Mouse (Mus musculus) thymus, adult 2 months (tissue): Measurements from ENCODE around the gene Cym. TPM values are rescaled to one million over a fixed set of nuclear protein-coding genes. Genes with fewer than 3 reads are reported as not detected.

Experiments
- DNase-seq: peaks from one replicate; pipeline ENCODE4 v3.0.0; 2021
- H3K27ac ChIP-seq: fragments of 200-500 bp; 2 replicates; pipeline ENCODE4 v1.5.1; 2012; ENCODE audit warnings: low read length, control low read depth; ENCODE audit not compliant: control insufficient read depth, insufficient read depth
- H3K27me3 ChIP-seq: fragments of 200-500 bp; 2 replicates; pipeline ENCODE4 v1.6.1; 2012; ENCODE audit warnings: mild to moderate bottlenecking, low read length, moderate library complexity, mixed read lengths; ENCODE audit not compliant: control insufficient read depth, insufficient read depth
- H3K36me3 ChIP-seq: fragments of 200-500 bp; 2 replicates; pipeline ENCODE4 v1.6.1; 2012; ENCODE audit warnings: mild to moderate bottlenecking, low read length, moderate library complexity; ENCODE audit not compliant: control insufficient read depth, insufficient read depth
- H3K4me1 ChIP-seq: fragments of 200-500 bp; replicated peaks from 2 replicates; pipeline ENCODE4 v1.6.1; 2012; ENCODE audit warnings: low read length; ENCODE audit not compliant: control insufficient read depth, insufficient read depth
- H3K4me3 ChIP-seq: fragments of 200-500 bp; 2 replicates; pipeline ENCODE4 v1.5.1; 2012; ENCODE audit warnings: mild to moderate bottlenecking, low read length, control low read depth, moderate library complexity; ENCODE audit not compliant: control insufficient read depth, insufficient read depth
- CTCF ChIP-seq: fragments of 200-500 bp; IDR thresholded peaks from 2 replicates; pipeline ENCODE4 v1.5.1; 2012; ENCODE audit warnings: mild to moderate bottlenecking, control low read depth, low read length, moderate library complexity, borderline replicate concordance; ENCODE audit not compliant: control insufficient read depth, poor library complexity, insufficient read depth; ENCODE audit errors: extremely low read depth
- POLR2A ChIP-seq: fragments of 200-500 bp; IDR thresholded peaks from 2 replicates; pipeline ENCODE4 v1.6.1; 2012; ENCODE audit warnings: mild to moderate bottlenecking, low read length, control low read depth, moderate library complexity; ENCODE audit not compliant: control insufficient read depth, poor library complexity, insufficient read depth; ENCODE audit errors: extremely low read depth
- WGBS: fragments of 180-500 bp; shearing (Covaris S2); methylation state at CpG from one replicate; pipeline ENCODE4 v1.1.7; 2018; 5-methylcytosine and 5-hydroxymethylcytosine counted together
- polyA plus RNA-seq: library from polyadenylated mRNA; depleted of rRNA; stranded (reverse); fragments of >200 nt; gene quantifications from 2 replicates; pipeline ENCODE4 v1.2.3, GENCODE M21; 2012

Cym gene
- polyA plus RNA-seq, 1 experiment = 0.85 TPM

DNA sequence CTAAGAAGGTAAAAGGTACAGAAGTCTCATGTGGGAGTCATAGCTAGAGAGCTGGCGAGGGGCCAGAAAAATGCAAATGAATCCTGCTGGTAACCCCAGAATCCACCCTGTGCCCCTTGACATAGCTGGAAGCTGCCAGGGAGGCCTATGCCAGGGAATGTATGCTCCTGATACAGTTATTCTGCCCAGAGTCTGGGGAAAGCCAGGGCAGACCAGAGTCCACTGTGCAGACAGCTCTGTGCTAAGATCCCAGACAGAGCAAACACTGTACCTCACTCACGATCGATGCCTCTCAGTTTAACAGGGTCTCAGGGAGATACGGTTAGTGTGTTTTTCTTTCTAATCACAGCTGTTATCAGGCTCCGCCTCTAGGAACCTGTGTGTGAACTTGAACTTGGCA is 8.3 kb upstream of the Cym start:
- Histone ChIP-seq H3K4me1 (peaks cover 8% of the 10 kb centered on the region), H3K27me3 (no peaks in the 10 kb centered on the region), H3K36me3 (no peaks in the 10 kb centered on the region), H3K27ac (no peak overlapping the region), H3K4me3 (no peak overlapping the region)
- 78% methylated on average over 5 of the region's 5 CpGs for WGBS
- no peak for DNase-seq
- no peak for TF ChIP-seq CTCF
- TF ChIP-seq POLR2A = no peak

DNA sequence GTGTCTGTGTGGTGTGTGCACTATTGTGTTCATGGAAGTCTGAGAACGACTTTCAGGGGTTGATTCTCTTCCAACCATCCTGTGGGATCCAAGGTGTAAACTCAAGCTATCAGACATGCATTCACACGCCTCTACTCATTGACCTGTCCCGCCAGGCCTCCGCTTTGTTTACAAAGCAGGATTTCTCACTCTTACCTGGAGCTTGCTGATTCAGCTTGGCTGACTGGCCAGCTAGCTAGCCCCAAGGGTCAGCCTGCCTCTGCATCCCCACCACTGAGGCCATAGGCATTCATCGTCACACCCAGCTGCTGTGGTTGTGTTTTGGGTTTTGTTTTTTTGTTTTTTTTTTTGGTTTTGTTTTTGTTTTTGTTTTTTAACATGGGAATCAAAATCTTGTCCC is 7.7 kb upstream of the Cym start:
- H3K36me3 ChIP-seq = no peaks in the 10 kb centered on the region
- no peaks in the 10 kb centered on the region for H3K27me3 ChIP-seq

DNA sequence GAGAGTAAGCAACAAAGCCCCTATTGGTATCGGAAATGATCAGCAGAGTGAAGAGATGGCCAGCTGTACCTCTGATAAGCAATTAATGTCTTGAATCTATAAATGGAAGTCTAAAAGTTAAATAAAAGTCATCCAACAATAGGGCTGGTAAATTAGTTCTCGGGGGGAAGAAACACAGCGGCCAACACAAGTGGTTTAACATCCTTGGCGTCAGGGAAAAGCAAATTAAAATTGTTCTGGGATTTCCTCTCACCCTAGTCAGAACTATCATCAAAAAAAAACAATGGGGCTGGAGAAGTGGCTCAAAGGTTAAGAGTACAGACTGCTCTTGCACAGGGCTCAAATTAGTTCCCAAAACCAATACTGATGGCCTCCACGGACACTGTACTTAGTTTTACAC is 4.3 kb upstream of the Cym start:
- Histone ChIP-seq H3K27ac (no peak overlapping the region), H3K27me3 (no peaks in the 10 kb centered on the region), H3K36me3 (no peaks in the 10 kb centered on the region), H3K4me1 (peaks cover 6% of the 10 kb centered on the region; the same call in 1 of the 2 replicates), H3K4me3 (no peak overlapping the region)
- no peak for DNase-seq
- WGBS = 98% methylated on average over 5 of the region's 5 CpGs
- TF ChIP-seq POLR2A = no peak
- no peak for TF ChIP-seq CTCF

More for the DNA sequence above, 7.7 kb upstream of the Cym start:
- no peak overlapping the region for H3K27ac ChIP-seq
- H3K4me1 ChIP-seq = peaks cover 8% of the 10 kb centered on the region
- WGBS = 91% methylated on average over 5 of the region's 5 CpGs
- no peak for TF ChIP-seq POLR2A
- TF ChIP-seq CTCF = no peak
- no peak for DNase-seq
- no peak overlapping the region for H3K4me3 ChIP-seq

DNA sequence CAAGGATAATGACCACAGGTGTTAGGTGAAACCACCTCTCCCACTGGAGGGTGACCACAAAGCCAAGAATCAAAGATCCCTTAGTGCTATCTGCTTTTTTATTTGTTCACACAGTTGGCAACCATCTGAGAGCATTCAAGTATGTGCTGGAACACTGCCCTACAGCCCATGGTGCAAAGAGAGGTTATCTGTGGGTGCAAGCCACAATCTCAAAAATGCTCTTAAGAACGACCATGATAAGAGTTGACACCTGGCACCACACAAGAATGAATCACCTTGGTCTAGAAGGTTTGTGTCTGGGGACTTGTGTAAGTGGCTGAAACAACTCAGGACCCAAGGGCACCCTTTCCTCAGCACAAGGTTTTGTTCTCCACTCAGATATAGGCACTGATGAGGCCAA is 1.7 kb upstream of the Cym start:
- Histone ChIP-seq H3K4me3 (no peak overlapping the region), H3K36me3 (no peaks in the 10 kb centered on the region), H3K27me3 (no peaks in the 10 kb centered on the region), H3K4me1 (peaks cover 6% of the 10 kb centered on the region; the same call in 1 of the 2 replicates), H3K27ac (no peak overlapping the region)
- TF ChIP-seq POLR2A = no peak
- WGBS = 38% methylated on average over 1 of the region's 1 CpGs
- no peak for DNase-seq

DNA sequence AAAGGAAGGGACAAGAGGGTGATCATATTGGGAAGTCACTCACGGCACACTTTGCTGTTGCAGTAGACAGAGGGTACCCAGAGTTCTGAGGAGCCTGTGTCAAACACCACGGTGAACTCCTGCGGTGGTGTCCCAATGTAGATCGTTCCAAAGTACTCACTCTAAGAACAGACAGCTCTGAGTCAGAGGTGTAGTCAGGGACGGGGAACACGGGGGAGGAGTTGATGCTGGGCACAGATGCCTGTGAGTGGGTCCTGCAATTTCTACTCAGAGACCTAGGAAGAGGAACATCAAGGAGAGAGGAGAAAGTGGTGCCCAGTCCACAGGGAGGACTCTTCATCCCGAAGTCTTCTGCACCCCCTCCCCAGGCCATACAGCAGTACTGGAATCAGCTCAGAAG is 3.0 kb downstream of the Cym start:
- Histone ChIP-seq H3K4me1 (peaks cover 6% of the 10 kb centered on the region; the same call in 1 of the 2 replicates), H3K36me3 (no peaks in the 10 kb centered on the region), H3K27me3 (no peaks in the 10 kb centered on the region), H3K4me3 (no peak overlapping the region), H3K27ac (no peak overlapping the region)
- TF ChIP-seq POLR2A (no peak), CTCF (no peak)
- DNase-seq = no peak
- 93% methylated on average over 7 of the region's 7 CpGs for WGBS

DNA sequence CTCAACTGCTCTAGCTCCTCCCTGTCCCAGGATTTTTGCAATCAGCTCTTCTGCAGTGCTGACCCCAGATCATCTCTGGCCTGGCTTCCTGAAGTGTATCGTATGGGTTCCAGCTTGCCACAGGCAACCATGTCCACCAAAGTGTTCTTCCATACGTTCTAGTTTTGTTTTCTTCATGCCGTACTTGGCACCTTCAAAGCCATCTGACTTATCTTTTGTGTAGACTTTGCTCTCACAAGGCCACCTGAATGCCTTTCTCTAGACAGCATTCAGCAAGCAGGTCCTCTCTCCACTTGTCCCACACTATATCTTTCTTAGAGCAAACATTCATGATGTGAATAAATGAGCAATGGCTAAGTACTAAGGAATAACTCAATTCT is 4.4 kb downstream of the Cym start:
- no peak for DNase-seq
- no peak for TF ChIP-seq CTCF
- TF ChIP-seq POLR2A = no peak
- no peaks in the 10 kb centered on the region for H3K36me3 ChIP-seq
- H3K4me3 ChIP-seq = no peak overlapping the region
- no peak overlapping the region for H3K27ac ChIP-seq
- H3K4me1 ChIP-seq = no peaks in the 10 kb centered on the region
- WGBS = 94% methylated on average over 3 of the region's 3 CpGs
- no peaks in the 10 kb centered on the region for H3K27me3 ChIP-seq

DNA sequence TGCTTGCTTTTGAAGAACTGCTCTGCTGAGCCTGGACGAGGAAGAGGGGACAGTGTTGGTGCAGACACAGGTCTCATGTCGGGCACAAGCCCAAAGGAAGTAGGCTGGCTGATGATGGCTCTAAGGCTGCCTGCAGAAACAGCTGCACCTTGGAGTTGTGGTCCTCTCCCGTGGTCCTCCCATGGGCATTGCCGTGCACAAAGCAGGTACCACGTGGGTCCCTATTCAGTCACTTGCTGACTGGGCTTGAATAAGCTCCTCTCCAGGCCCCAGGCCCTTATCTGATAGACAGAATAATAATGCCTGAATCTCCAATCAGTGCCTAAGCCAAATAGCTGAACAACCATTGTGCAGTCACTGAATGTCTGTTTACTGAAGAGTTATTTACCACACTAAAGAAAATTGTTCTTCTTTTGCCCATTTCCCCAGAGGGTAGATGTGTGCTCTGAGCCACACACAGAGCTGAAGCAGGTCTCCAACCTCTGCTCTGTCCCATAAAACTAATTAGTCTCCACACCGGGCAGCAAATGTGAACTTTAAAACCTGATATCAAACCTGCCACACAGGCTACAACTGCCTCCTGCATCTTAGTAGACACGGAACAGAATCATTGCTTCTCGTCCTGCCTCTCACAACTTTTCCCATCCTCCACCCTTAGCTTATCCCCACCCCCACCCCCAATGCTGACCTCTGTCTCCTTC is 5.0 kb downstream of the Cym start:
- Histone ChIP-seq H3K36me3 (no peaks in the 10 kb centered on the region), H3K27ac (no peak overlapping the region), H3K4me1 (no peaks in the 10 kb centered on the region), H3K27me3 (no peaks in the 10 kb centered on the region), H3K4me3 (no peak overlapping the region)
- no peak for TF ChIP-seq CTCF
- TF ChIP-seq POLR2A = no peak
- 82% methylated on average over 8 of the region's 8 CpGs for WGBS
- DNase-seq = no peak
